Mouse (Mus musculus) lung, postnatal 0 days (tissue): ENCODE data around the gene Cd86.

ENCODE experiments used
- CTCF ChIP-seq: IDR thresholded peaks from 2 replicates; pipeline ENCODE4 v1.5.1; 2016; ENCODE audit warnings: antibody characterized with exemption, mild to moderate bottlenecking
- EP300 ChIP-seq: IDR thresholded peaks from 2 replicates; pipeline ENCODE4 v1.6.1; 2016; ENCODE audit warnings: antibody characterized with exemption, mild to moderate bottlenecking, control low read depth

- no peak for TF ChIP-seq CTCF
- TF ChIP-seq EP300: no peak
Observed at GRCm38 (mm10) chr16:36649304-36649703, 16.6 kb downstream of the Cd86 start.
